Mouse (Mus musculus): Measurements from ENCODE around the gene Akap6. TPM values are rescaled to one million over a fixed set of nuclear protein-coding genes. Genes with fewer than 3 reads are reported as not detected.
A peak's percentile ranks its signal among the peaks of the same experiment; 100 is the strongest.

The Akap6 gene
- 6.1 and 6.9 TPM in 2 replicates for polyA plus RNA-seq (2015; fragmentation: Nextera tagmentation; extraction: Ambion mirVana)

- no peaks in the 10 kb centered on the region for H3K9me3 ChIP-seq
- no peak within 1 kb of the TSS for H3K27ac ChIP-seq (replicated peaks)
- H3K9ac ChIP-seq: no peak within 1 kb of the TSS
- peaks cover 18% of the 10 kb centered on the region for H3K4me1 ChIP-seq
- no peak within 1 kb of the TSS for H3K4me3 ChIP-seq
- no peaks in the 10 kb centered on the region for H3K36me3 ChIP-seq
- H3K4me2 ChIP-seq: peak within 1 kb of the TSS; percentile 62; the same call in 1 of the 2 replicates
- 64% methylated on average over 6 of the region's 6 CpGs for WGBS
- H3K27me3 ChIP-seq (replicated peaks): no peaks in the 10 kb centered on the region
- no peak for ATAC-seq (ENCODE audit: extremely low read depth, insufficient number of reproducible peaks, low FRiP score, low TSS enrichment)
These were observed at the start of gene Akap6 for GRCm38 (mm10) chr12:52699146-52699545. TSS of gene Akap6 (plus strand) at chr12:52699383.

GRCm38 (mm10) chr12:52662907-52663790 lies 36.0 kb upstream of the Akap6 start:
- H3K27ac ChIP-seq (replicated peaks): no peak overlapping the region
- 69% methylated on average over 7 of the region's 7 CpGs for WGBS
- no peaks in the 10 kb centered on the region for H3K36me3 ChIP-seq
- no peak for ATAC-seq (ENCODE audit: extremely low read depth, insufficient number of reproducible peaks, low FRiP score, low TSS enrichment)
- no peak overlapping the region for H3K4me2 ChIP-seq
- no peaks in the 10 kb centered on the region for H3K4me1 ChIP-seq
- no peaks in the 10 kb centered on the region for H3K27me3 ChIP-seq (replicated peaks)
- no peaks in the 10 kb centered on the region for H3K9me3 ChIP-seq
- no peak overlapping the region for H3K4me3 ChIP-seq
- no peak overlapping the region for H3K9ac ChIP-seq

GRCm38 (mm10) chr12:52664944-52665343 lies 34.2 kb upstream of the Akap6 start:
- Histone ChIP-seq H3K4me1 (no peaks in the 10 kb centered on the region), H3K27ac (replicated peaks) (no peak overlapping the region), H3K27me3 (replicated peaks) (no peaks in the 10 kb centered on the region), H3K9me3 (no peaks in the 10 kb centered on the region), H3K4me3 (no peak overlapping the region), H3K4me2 (no peak overlapping the region), H3K36me3 (no peaks in the 10 kb centered on the region), H3K9ac (no peak overlapping the region)
- WGBS: 74% methylated on average over 5 of the region's 5 CpGs
- ATAC-seq (ENCODE audit: extremely low read depth, insufficient number of reproducible peaks, low FRiP score, low TSS enrichment): no peak

GRCm38 (mm10) chr12:52671436-52671835 lies 27.7 kb upstream of the Akap6 start:
- Histone ChIP-seq H3K9me3 (no peaks in the 10 kb centered on the region), H3K27ac (replicated peaks) (no peak overlapping the region), H3K27me3 (replicated peaks) (no peaks in the 10 kb centered on the region), H3K4me2 (no peak overlapping the region), H3K36me3 (no peaks in the 10 kb centered on the region), H3K9ac (0 out of 2 replicates have a peak overlapping the region, but pooled peaks have one; percentile 28), H3K4me3 (no peak overlapping the region), H3K4me1 (peaks cover 5% of the 10 kb centered on the region; the same call in 1 of the 2 replicates)
- no peak for ATAC-seq (ENCODE audit: extremely low read depth, insufficient number of reproducible peaks, low FRiP score, low TSS enrichment)
- WGBS: 14% methylated on average over 7 of the region's 7 CpGs

GRCm38 (mm10) chr12:52671943-52672342 lies 27.2 kb upstream of the Akap6 start:
- WGBS: 63% methylated on average over 6 of the region's 6 CpGs
- Histone ChIP-seq H3K9ac (no peak overlapping the region), H3K4me1 (peaks cover 5% of the 10 kb centered on the region; the same call in 1 of the 2 replicates), H3K4me2 (no peak overlapping the region), H3K27ac (replicated peaks) (no peak overlapping the region), H3K9me3 (no peaks in the 10 kb centered on the region), H3K27me3 (replicated peaks) (no peaks in the 10 kb centered on the region), H3K4me3 (no peak overlapping the region), H3K36me3 (no peaks in the 10 kb centered on the region)
- no peak for ATAC-seq (ENCODE audit: extremely low read depth, insufficient number of reproducible peaks, low FRiP score, low TSS enrichment)

- H3K27me3 ChIP-seq (replicated peaks): no peaks in the 10 kb centered on the region
- 59% methylated on average over 6 of the region's 6 CpGs for WGBS
- H3K9ac ChIP-seq: no peak overlapping the region
- H3K27ac ChIP-seq (replicated peaks): no peak overlapping the region
- H3K4me2 ChIP-seq: no peak overlapping the region
- no peak for ATAC-seq (ENCODE audit: extremely low read depth, insufficient number of reproducible peaks, low FRiP score, low TSS enrichment)
- H3K9me3 ChIP-seq: no peaks in the 10 kb centered on the region
- no peak overlapping the region for H3K4me3 ChIP-seq
- H3K36me3 ChIP-seq: no peaks in the 10 kb centered on the region
- peaks cover 5% of the 10 kb centered on the region; the same call in 1 of the 2 replicates for H3K4me1 ChIP-seq
These were observed 25.7 kb upstream of the Akap6 start for GRCm38 (mm10) chr12:52673361-52673960.

- Histone ChIP-seq H3K9me3 (no peaks in the 10 kb centered on the region), H3K27ac (replicated peaks) (no peak overlapping the region), H3K4me3 (no peak overlapping the region), H3K4me1 (peaks cover 5% of the 10 kb centered on the region; the same call in 1 of the 2 replicates), H3K9ac (no peak overlapping the region), H3K36me3 (no peaks in the 10 kb centered on the region), H3K27me3 (replicated peaks) (no peaks in the 10 kb centered on the region), H3K4me2 (no peak overlapping the region)
- no peak for ATAC-seq (ENCODE audit: extremely low read depth, insufficient number of reproducible peaks, low FRiP score, low TSS enrichment)
- WGBS: 48% methylated on average over 4 of the region's 4 CpGs
These were observed 24.2 kb upstream of the Akap6 start for GRCm38 (mm10) chr12:52675010-52675409.

GRCm38 (mm10) chr12:52687355-52687754 lies 11.8 kb upstream of the Akap6 start:
- Histone ChIP-seq H3K27me3 (replicated peaks) (no peaks in the 10 kb centered on the region), H3K4me2 (peak overlapping the region; percentile 36), H3K4me3 (no peak overlapping the region), H3K9ac (no peak overlapping the region), H3K4me1 (peaks cover 8% of the 10 kb centered on the region), H3K36me3 (no peaks in the 10 kb centered on the region), H3K9me3 (no peaks in the 10 kb centered on the region), H3K27ac (replicated peaks) (no peak overlapping the region)
- ATAC-seq (ENCODE audit: extremely low read depth, insufficient number of reproducible peaks, low FRiP score, low TSS enrichment): no peak
- 43% methylated on average over 9 of the region's 9 CpGs for WGBS

GRCm38 (mm10) chr12:52688712-52689111 lies 10.5 kb upstream of the Akap6 start:
- H3K36me3 ChIP-seq: no peaks in the 10 kb centered on the region
- H3K9me3 ChIP-seq: no peaks in the 10 kb centered on the region
- H3K9ac ChIP-seq: no peak overlapping the region
- no peak overlapping the region for H3K4me3 ChIP-seq
- no peak for ATAC-seq (ENCODE audit: extremely low read depth, insufficient number of reproducible peaks, low FRiP score, low TSS enrichment)
- H3K4me2 ChIP-seq: no peak overlapping the region
- no peaks in the 10 kb centered on the region for H3K27me3 ChIP-seq (replicated peaks)
- WGBS: 83% methylated on average over 2 of the region's 2 CpGs
- H3K27ac ChIP-seq (replicated peaks): no peak overlapping the region
- H3K4me1 ChIP-seq: peaks cover 11% of the 10 kb centered on the region

- WGBS: 76% methylated on average over 1 of the region's 1 CpGs
- H3K4me3 ChIP-seq: no peak overlapping the region
- no peaks in the 10 kb centered on the region for H3K9me3 ChIP-seq
- H3K4me2 ChIP-seq: no peak overlapping the region
- no peaks in the 10 kb centered on the region for H3K36me3 ChIP-seq
- peaks cover 11% of the 10 kb centered on the region for H3K4me1 ChIP-seq
- H3K27ac ChIP-seq (replicated peaks): no peak overlapping the region
- no peaks in the 10 kb centered on the region for H3K27me3 ChIP-seq (replicated peaks)
- ATAC-seq (ENCODE audit: extremely low read depth, insufficient number of reproducible peaks, low FRiP score, low TSS enrichment): no peak
- no peak overlapping the region for H3K9ac ChIP-seq
These were observed 7.6 kb upstream of the Akap6 start for GRCm38 (mm10) chr12:52691552-52691951.

- H3K27ac ChIP-seq (replicated peaks): no peak overlapping the region
- H3K4me3 ChIP-seq: no peak overlapping the region
- no peaks in the 10 kb centered on the region for H3K9me3 ChIP-seq
- WGBS: 36% methylated on average over 10 of the region's 10 CpGs
- ATAC-seq (ENCODE audit: extremely low read depth, insufficient number of reproducible peaks, low FRiP score, low TSS enrichment): no peak
- H3K36me3 ChIP-seq: no peaks in the 10 kb centered on the region
- H3K4me1 ChIP-seq: peaks cover 9% of the 10 kb centered on the region
- H3K4me2 ChIP-seq: peak overlapping the region; percentile 18; the same call in 1 of the 2 replicates
- no peak overlapping the region for H3K9ac ChIP-seq
- no peaks in the 10 kb centered on the region for H3K27me3 ChIP-seq (replicated peaks)
These were observed 6.8 kb upstream of the Akap6 start for GRCm38 (mm10) chr12:52692290-52692974.

All from heart, embryonic 13.5 days (tissue).